Mouse (Mus musculus) ES-E14 (cell line): ENCODE data around the gene Padi2. TPM values are rescaled to one million over a fixed set of nuclear protein-coding genes. Genes with fewer than 3 reads are reported as not detected.

Experiments
- DNase-seq: peaks from one replicate; pipeline ENCODE4 v3.0.0-alpha.2; 2013; ENCODE audit warnings: low read depth, low spot score
- H3K27ac ChIP-seq: 2 replicates; pipeline ENCODE4 v1.5.1; 2012; ENCODE audit warnings: low read depth, mild to moderate bottlenecking, low read length, moderate library complexity, mixed read lengths; ENCODE audit not compliant: poor library complexity, insufficient read depth, severe bottlenecking
- H3K36me3 ChIP-seq: 2 replicates; pipeline ENCODE4 v1.6.1; 2012; ENCODE audit warnings: mild to moderate bottlenecking, low read length, moderate library complexity, mixed read lengths; ENCODE audit not compliant: control insufficient read depth, poor library complexity, insufficient read depth, severe bottlenecking
- H3K4me1 ChIP-seq, 2 experiments: fragments of 150-350 bp in 1 of 2; sonication (generic) in 1 of 2; 2 replicates each; pipeline ENCODE4 v1.6.1; 2012; ENCODE audit warnings: low read length in 2 of 2, mild to moderate bottlenecking in 1 of 2, mixed read lengths in 1 of 2; ENCODE audit not compliant: control insufficient read depth in 2 of 2, insufficient read depth in 2 of 2, poor library complexity in 1 of 2
- H3K4me3 ChIP-seq, 2 experiments: fragments of 150-350 bp in 1 of 2; sonication (generic) in 1 of 2; 2 replicates each; pipeline ENCODE4 v1.5.1; 2012; ENCODE audit warnings: low read length in 2 of 2, low read depth in 1 of 2, mild to moderate bottlenecking in 1 of 2, mixed read lengths in 1 of 2; ENCODE audit not compliant: insufficient read depth in 1 of 2, poor library complexity in 1 of 2, severe bottlenecking in 1 of 2
- H3K9ac ChIP-seq: 2 replicates; pipeline ENCODE4 v1.6.1; 2012; ENCODE audit warnings: low read depth, mild to moderate bottlenecking, low read length, mixed read lengths; ENCODE audit not compliant: poor library complexity, insufficient read depth, severe bottlenecking
- H3K9me3 ChIP-seq: fragments of 150-350 bp; sonication (generic); 2 replicates; pipeline ENCODE4 v1.6.1; 2012; ENCODE audit warnings: low read depth, mild to moderate bottlenecking, low read length; ENCODE audit not compliant: control insufficient read depth, insufficient read depth
- CHD2 ChIP-seq: IDR thresholded peaks from 2 replicates; pipeline ENCODE4 v1.6.1; 2014; ENCODE audit warnings: mild to moderate bottlenecking, low read depth, low read length, inconsistent platforms
- HCFC1 ChIP-seq: IDR thresholded peaks from 2 replicates; pipeline ENCODE4 v1.6.1; 2012; ENCODE audit warnings: low read length, inconsistent platforms, borderline replicate concordance; ENCODE audit not compliant: insufficient read depth
- MAFK ChIP-seq: IDR thresholded peaks from 2 replicates; pipeline ENCODE4 v1.6.1; 2014; ENCODE audit warnings: mild to moderate bottlenecking, low read depth, low read length, inconsistent platforms; ENCODE audit not compliant: insufficient read depth
- ZC3H11A ChIP-seq: IDR thresholded peaks from 2 replicates; pipeline ENCODE4 v1.6.1; 2012; ENCODE audit warnings: low read depth, mild to moderate bottlenecking, inconsistent platforms, low read length, borderline replicate concordance
- ZNF384 ChIP-seq: IDR thresholded peaks from 2 replicates; pipeline ENCODE4 v1.6.1; 2012; ENCODE audit warnings: low read depth, low read length, inconsistent platforms
- in situ Hi-C, 2 experiments: fragments of 600-800 bp; cut with MboI; formaldehyde crosslinking; loops; one replicate each; pipeline ENCODE4 v1.15.1; 2025; ENCODE audit warnings: low sequenced_read_pairs in 2 of 2, inconsistent platforms in 1 of 2; ENCODE audit not compliant: unreplicated experiment in 2 of 2
- total RNA-seq: library from RNA; depleted of rRNA; stranded (reverse); fragments of 300-350 nt; gene quantifications from 2 replicates; pipeline ENCODE4 v1.2.3, GENCODE M21; 2012

Padi2 gene
- total RNA-seq, 1 experiment: 0.94 TPM

- peak; percentile 31 for DNase-seq
- peak overlapping the region; percentile 33 to 45; a peak in 2 of 4 replicates for H3K4me3 ChIP-seq
- TF ChIP-seq HCFC1: no peak
- no peak for TF ChIP-seq ZC3H11A
- TF ChIP-seq ZNF384: no peak
- TF ChIP-seq MAFK: no peak
- TF ChIP-seq CHD2: no peak
- in situ Hi-C loops: no loop called here
- no peak overlapping the region for H3K9ac ChIP-seq
- no peaks in the 10 kb centered on the region for H3K36me3 ChIP-seq
- H3K9me3 ChIP-seq: no peaks in the 10 kb centered on the region
- H3K27ac ChIP-seq: no peak overlapping the region
- peaks cover 0 to 2% of the 10 kb centered on the region in 2 experiments; a peak in 1 of 4 replicates for H3K4me1 ChIP-seq
Observed at GRCm38 (mm10) chr4:140910661-140911310, 4.6 kb downstream of the Padi2 start.

- no peak for TF ChIP-seq ZC3H11A
- no peak for TF ChIP-seq HCFC1
- TF ChIP-seq MAFK: no peak
- TF ChIP-seq ZNF384: no peak
- TF ChIP-seq CHD2: no peak
- DNase-seq: no peak
- Histone ChIP-seq H3K4me3 (0 out of 4 replicates have a peak overlapping the region, but pooled peaks of 1 of the 2 experiments have one; percentile 45), H3K9ac (no peak overlapping the region), H3K9me3 (no peaks in the 10 kb centered on the region), H3K4me1 (no peaks in the 10 kb centered on the region; a peak in 1 of 4 replicates), H3K36me3 (no peaks in the 10 kb centered on the region), H3K27ac (no peak overlapping the region)
- in situ Hi-C loops: no loop called here
Observed at GRCm38 (mm10) chr4:140911416-140911815, 5.3 kb downstream of the Padi2 start.

GRCm38 (mm10) chr4:140912271-140912833, 6.2 kb downstream of the Padi2 start:
- Histone ChIP-seq H3K27ac (no peak overlapping the region), H3K36me3 (no peaks in the 10 kb centered on the region), H3K4me1 (no peaks in the 10 kb centered on the region; a peak in 1 of 4 replicates), H3K4me3 (no peak overlapping the region), H3K9ac (no peak overlapping the region), H3K9me3 (no peaks in the 10 kb centered on the region)
- no peak for DNase-seq
- TF ChIP-seq HCFC1 (no peak), CHD2 (no peak), MAFK (no peak), ZC3H11A (no peak)
- in situ Hi-C loops: no loop called here

- H3K27ac ChIP-seq: no peak overlapping the region
- H3K9me3 ChIP-seq: no peaks in the 10 kb centered on the region
- no peak overlapping the region for H3K9ac ChIP-seq
- no peaks in the 10 kb centered on the region; a peak in 1 of 4 replicates for H3K4me1 ChIP-seq
- in situ Hi-C loops: no loop called here
- TF ChIP-seq ZC3H11A: no peak
- no peak for TF ChIP-seq MAFK
- TF ChIP-seq HCFC1: no peak
- H3K36me3 ChIP-seq: no peaks in the 10 kb centered on the region
- no peak for DNase-seq
- no peak overlapping the region for H3K4me3 ChIP-seq
Observed at GRCm38 (mm10) chr4:140913565-140913964, 7.4 kb downstream of the Padi2 start.
